Mouse (Mus musculus) B cell, adult 2 months (primary cell): ENCODE measurements around the gene AC170998.1.

Source experiments
- DNase-seq, 2 experiments: peaks; one replicate each; pipeline ENCODE4 v3.0.0; 2022

AC170998.1 gene

DNA sequence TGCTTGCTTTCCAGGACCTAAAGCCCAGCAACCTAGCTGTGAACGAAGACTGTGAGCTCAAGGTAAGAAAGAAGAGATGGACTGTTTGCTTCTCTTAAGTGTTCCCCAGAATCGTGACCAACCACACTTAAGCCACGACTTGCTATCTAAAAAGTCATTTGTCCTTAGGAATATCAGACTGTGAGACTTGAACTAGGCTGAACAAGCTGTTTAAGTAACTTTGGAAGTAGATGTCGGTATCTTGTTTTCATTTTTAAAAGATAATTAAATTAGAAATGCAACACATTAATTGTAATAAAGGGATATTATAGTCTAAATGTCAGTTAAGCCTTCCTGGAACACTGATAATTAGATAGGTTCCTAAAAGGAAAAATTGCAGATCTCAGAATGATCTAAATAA lies at the start of gene AC170998.1:
Gene AC170998.1 (plus strand): TSS at position 301 of the 400 bp plus-strand sequence.
- no peak for DNase-seq

DNA sequence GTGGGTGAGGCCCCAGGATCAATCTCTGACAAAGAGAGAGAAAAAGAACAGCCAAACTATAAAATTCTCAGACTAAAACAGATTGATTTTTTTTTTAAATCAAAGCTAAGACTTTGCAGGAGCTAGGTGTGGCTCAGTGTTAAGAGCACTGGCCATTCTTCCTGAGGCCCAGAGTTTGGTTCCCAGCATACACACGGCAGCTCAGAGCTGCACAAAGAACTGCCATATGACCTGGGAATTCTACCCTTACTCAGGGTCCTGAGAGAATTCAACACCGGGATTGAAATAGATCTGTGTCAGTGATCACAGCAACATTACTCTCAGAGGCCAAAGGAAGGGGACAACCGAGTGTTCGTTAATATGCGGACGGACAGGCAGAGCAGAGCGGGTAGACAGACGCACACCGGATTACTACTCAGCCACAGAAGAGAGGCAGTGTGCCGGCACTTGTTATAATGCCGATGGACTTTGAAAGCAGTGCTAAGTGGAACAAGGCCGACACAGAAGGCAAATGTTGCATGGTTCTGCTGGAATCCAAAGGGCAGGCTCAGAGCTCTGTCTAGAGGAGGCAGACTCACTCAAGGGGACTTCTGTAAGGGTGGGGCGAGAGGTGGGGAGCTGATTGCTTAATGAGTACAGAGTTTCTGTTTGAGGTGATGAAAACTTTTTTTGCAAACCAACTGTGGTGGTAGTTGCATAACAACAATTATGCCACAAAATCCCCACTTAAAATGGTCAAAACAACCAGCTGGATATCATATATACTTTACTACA lies 43.4 kb upstream of the AC170998.1 start:
- no peak for DNase-seq

DNA sequence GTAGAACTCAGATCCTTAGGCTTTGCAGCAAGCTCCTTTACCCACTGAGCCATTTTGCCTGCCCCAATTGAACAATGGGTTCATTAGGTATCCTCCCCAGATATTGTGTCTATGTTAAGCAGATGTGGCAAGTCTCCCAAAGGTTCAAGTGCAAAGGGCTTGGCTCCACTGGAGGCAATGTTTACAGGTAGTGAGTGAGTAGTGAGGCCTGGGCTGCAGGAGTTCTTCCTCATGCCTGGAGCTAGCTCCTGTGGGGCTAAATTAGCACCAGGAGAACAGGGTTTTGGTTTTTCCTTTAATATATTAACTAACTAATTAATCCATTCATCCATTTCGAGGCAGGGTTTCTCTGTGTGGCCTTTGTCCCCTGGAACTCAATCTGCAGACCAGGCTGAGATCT lies 42.3 kb upstream of the AC170998.1 start:
- DNase-seq, result no peak

DNA sequence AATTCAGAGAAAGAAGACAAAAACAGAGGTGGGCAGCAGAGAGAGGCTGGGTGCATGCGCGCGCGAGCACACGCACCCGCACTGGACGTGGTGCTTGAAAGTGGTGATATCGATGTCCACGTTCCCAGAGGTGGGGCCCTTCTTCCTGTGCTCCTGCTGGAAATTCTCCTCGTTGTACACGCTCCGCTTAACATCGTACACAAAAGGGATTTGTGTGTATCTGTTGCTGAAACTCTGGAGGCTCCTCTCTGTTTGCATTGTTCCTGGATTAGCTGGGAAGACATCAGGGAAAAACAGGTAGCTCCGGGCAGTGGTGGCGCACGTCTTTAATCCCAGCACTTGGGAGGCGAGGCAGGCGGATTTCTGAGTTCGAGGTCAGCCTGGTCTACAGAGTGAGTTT lies 41.3 kb upstream of the AC170998.1 start:
- no peak for DNase-seq

DNA sequence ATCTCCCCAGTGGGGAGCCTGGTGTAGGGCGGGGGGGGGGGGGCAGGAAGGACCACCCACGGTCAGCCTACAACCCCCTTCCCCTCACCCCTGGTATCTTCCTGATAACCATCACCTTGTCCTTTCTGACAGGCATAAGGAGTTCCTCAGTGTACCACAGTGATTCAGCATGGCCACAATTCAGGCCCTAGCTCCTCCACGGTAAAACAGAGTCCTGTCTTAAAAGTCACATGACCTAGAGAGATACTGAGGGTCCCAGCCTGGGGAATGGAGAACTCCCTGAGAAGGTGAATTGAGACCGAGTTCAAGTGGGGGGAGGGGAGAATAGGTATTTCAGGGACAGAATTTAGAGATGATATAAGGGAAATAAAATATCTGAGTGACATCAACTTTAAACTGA lies 38.5 kb upstream of the AC170998.1 start:
- no peak for DNase-seq

DNA sequence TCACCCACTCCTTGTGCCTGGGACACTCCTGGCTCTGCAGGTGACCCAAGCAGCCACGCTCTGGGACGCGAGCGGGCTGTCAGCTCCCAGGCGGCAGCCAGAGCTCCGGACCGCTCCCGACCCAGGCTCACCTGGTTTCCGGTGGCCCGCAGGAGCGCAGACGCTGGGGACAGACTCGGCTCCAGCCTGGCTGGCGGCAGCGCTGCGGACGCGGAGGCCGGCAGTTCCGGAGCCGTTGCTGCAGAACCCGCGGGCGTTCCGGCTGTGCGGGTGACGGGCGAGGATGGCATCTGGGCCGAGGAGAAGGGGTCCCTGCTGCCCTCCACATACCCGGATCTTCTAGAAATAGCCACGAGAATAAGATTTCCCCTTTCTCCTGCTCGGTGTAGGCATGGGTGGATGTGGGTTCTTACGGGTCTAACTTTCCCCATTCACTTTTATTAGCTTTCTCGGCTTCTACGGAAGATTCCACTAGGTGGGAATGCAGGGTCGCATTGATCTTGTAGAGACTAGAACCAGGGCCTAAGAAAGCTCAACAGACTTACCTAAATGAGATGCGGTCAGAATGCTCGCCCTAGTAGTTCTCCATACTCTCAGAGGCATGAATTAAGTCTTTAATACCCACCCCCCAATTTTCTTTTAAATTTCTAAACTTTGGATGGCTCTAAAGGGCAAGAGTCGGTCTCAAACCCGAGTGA lies 36.1 kb upstream of the AC170998.1 start, which contains the start of gene Slc26a8:
Gene Slc26a8 (minus strand): TSS at position 648 of the 698 bp plus-strand sequence.
- peak; percentile 13 to 31 for DNase-seq

DNA sequence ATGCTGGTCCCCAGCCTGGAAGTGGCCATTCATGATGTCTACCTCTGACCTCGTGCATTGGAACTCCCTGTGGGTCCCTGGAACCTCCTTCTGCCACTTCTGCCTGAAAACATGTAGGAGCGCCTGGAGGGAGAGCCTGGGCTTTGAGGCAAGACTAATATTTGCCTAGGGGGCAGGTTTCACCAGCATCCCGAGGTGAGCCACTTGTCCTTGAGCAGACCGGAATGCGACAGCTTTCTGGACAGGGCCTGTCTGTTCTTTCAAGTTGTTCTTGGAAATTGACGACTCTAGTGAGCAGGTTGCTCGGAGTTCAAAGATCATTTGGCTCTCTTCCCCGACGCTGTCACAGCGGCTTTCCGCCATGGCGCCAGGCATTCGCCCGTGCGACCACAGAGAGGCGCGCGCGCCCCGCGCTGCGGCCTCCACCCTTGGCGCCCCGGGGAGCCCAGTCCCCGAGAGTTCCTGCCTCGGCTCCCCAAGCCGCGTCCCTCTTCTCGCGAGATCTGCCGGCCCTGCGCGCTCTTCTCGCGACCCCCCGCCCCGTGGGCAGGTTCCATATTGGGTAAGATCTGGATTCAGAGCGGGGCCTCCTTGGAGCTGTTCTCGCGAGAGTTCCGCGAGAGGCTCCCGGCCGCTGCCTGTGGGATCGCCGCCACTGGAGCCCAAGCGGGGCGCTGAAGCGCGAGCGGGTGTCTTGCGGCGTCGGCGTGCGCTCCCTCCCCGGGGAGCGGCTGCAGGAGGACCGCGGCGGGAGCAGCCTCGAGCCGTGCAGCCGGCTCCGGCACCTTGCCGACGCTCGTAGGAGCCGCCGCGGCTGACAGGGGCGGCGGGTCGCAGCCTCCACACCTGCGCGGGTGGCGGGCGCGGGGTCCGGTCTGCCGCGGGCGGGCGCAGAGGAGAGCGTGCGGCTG lies 34.9 kb upstream of the AC170998.1 start, which contains the start of gene Mapk14:
Gene Mapk14 (plus strand): TSS at position 554 of the 911 bp plus-strand sequence.
- peak; percentile 99 for DNase-seq

DNA sequence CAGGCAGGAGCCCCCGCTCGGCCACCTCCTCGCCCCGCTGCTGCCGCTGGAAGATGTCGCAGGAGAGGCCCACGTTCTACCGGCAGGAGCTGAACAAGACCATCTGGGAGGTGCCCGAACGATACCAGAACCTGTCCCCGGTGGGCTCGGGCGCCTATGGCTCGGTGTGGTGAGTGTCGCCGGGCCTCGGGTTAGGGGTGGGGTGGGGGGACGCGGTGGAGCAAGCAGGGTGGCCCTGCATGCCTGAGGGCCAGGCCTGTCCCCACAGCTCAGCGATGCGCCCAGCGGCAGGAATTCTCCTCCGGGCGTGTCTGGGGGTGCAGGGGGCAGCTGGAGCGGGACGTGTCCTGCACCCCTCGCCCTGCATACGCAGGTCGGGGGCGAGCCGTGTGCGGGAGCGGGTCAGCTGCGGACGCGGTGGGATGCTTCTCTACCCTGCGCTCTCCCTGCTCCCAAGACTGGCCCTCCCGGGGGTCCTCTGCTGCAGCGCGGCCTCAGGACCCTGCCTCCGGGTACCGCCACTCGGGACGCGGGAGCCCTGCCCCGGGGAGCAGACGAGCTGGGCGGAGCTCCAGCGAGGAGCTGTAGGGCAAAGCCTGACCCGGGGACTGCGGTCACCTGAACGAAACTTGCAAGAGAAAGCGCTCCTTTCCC lies 34.1 kb upstream of the AC170998.1 start:
- peak; percentile 49 to 57 for DNase-seq

DNA sequence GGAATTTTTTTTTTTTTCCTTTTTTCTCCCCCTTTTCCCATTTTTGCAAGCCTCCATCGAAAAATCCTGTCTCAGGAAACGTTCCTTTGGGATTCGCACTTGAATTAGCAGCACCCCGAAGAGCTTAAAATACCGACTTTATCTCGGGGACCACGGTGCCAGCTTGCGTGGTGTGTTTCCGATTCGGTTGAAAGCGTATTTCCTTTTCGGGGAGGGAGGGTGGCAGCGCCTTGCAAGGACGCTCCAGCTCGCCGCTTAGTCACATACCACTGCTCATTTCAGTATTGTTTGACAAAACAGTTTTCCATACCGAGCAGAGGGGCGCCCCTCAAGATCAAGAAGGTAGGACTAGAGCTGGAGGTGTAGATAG lies 33.6 kb upstream of the AC170998.1 start:
- DNase-seq, result peak; percentile 60 to 67

DNA sequence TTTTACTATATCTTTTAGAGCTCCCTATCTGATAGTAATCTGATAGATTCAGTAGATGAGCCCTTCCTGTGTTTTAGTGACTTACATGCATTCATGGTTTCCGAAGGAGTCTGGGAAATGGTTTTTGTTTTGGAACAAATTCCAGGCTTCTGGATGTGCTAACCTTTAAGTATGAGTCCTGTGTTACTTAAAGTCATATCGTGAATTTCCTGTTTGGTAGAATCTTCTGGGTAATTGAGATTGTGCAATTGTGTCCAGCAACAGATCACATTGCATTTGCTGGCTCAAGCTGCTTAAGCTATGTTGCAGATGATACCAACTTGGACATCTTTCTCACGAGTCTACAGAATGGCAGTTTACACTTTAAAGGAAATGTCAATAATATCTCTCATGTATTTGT lies 32.8 kb upstream of the AC170998.1 start:
- no peak for DNase-seq

DNA sequence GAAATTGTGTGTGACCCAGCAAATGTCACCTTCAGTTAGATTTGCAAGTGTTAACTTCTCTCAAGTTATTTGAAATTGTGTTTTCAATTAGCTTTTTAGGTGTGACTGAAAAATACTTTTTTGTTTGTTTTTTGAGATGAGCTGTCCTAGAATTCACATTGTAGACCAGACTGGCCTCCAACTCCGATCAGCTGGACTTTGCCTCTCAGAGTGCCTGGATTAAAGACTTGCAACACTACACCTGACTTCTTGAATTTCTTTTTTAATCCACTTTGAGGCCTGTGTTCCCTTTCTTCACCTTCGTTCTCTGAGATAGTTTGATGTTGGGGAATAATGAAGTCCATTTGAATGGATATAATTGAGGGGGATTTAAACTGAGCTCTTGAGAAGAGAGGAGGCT lies 31.8 kb upstream of the AC170998.1 start:
- DNase-seq, result no peak

DNA sequence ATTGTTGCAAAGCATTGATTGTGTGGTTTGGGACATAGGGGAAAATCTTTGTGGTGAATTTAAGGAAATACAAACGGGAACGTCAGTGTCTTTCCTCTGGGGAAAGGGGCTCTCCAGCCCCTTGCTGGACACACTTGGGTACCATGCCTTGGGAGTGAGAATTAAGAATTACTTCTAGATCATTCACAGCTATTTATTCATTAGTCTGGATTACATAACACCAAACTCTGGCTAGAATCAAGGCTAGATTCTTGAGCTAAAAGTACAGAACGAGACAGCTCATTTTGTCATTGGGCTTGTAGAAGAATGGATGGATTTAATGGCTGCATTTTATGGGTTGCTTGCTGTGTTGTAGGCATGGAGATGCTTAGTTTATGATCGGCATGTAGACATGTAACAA lies 31.1 kb upstream of the AC170998.1 start:
- DNase-seq, result no peak

DNA sequence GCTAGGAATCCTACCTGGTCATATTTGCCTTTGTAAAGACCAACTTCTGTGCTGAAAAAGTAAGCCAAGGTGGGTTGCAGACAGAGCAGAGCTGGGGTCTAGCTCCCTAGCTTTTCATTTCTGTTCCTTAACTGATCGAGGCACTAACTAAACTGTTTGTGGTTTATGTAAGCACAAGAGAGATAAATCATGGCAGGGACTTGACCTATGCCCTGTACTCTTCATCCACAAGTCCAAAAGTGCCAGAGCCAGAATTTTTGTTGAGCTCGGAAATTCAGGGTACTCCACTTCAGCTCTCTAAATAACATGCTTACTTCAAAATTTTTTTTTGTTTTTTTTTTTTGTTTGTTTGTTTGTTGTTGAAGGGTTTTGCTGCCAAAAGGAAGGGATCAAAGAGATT lies 29.2 kb upstream of the AC170998.1 start:
- DNase-seq, result no peak

DNA sequence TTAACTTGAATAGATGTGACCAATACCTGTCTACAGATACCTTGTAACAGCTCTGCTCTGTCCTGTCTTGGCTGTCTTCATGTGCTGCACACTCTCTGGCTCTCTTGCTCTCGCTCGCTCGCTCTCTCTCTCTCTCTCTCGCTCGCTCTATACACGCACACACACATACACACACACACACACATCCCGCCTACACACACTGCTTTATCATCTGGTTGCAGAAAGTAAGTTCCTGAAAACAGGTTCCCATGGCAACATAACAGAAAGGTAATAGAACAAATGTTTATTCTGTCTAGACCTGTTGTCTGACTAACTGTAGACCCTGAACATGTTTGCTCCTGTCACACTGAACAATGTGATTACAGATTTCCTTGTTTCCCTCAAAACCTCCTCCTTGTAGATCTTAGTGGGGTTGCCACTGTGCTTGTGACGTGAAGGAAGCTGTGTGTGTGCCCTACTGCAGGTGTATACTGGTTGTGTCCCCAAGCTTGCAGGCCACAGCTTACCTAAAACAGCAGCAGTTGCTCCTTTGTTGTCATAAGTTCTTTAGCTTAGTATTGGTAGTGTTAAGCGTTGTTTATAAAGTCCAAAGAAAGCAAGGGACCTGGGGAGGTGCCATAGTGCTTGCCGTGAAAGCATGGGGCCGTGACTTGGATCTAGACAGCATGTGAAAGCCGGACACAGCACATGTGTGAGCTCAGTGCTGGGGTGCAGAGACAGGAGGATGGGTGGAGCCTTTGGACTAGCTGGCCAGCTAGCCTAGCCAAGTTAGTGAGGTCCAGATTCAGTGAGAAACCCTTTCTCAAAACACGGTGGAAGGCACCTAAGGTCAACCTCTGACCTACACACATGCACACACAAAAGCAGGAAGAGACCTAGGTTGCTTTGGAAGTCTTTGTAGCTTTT lies 28.3 kb upstream of the AC170998.1 start:
- DNase-seq, result peak; percentile 76 to 77

DNA sequence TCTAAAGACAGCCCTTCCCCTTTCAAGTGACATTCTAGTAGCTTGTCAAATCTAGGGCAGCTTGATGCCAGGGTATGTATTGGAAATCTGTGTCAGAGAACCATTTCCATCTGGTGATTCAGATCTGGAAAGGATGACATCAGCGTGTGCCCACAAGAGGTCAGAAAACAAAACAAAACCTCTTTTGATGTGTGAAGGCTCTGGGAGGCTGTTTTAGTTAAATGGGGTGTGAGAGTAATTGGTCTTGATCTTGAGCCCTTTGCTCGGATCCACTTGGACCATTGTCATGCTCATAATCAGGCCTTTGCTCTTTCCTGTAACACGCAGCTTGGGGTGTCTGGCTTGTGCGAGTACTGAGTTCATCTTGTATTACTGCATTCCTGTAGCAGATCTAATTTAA lies 27.6 kb upstream of the AC170998.1 start:
- DNase-seq, result peak; percentile 24

DNA sequence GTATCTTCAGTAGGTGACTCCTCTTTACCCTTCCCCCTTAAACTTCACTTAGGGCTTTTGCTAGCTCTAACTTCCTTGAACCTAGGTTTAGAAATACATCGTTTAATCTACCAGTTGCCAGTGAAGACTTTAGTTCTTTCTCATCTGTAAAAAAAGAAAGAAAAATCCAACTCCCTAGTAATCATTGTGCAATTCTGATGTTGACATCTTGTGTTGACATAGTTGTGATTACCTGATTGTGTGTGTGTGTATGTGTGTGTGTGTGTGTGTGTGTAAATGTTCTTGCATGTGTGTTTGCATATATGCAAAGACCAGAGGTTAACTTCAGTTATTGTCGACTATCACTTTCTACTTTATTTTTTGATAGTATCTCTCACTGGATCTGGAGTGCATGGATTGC lies 27.2 kb upstream of the AC170998.1 start:
- no peak for DNase-seq

DNA sequence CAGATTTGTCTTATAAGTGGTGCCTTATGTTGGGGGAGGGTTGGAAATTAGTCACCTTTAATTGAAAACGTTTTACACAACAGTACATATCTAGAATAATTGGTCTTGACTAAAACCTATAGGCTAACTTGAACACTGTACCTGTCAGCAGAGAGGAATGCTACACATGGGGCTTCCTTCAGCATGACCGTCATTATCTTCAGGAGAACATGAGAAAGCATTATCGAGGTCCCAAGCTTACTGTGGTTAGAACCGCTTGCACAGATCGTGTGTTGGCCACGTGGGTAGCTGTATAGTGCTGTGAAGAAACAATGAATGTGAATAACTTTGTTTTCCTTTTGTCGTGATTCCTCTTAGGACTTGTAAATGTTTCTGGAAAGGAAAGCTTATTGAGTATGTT lies 26.1 kb upstream of the AC170998.1 start:
- DNase-seq, result no peak

DNA sequence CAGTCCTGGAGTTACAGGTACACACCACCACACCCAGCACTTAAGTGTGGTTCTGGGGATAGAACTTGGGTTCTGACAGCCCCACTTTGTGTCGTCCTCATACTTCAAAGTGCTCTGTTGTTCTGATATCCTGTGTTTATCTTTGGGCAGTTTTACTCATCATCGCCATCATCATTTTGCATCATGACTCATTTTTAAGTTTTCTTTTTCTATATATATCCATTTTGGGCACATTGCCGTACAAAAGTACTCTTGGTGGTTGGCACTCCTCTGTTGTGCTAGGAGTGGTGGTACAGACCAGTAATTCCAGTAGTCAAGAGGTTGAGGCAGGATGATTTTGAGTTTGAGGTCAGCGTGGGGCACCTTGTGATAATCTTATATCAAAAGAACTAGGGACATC lies 24.7 kb upstream of the AC170998.1 start:
- no peak for DNase-seq

DNA sequence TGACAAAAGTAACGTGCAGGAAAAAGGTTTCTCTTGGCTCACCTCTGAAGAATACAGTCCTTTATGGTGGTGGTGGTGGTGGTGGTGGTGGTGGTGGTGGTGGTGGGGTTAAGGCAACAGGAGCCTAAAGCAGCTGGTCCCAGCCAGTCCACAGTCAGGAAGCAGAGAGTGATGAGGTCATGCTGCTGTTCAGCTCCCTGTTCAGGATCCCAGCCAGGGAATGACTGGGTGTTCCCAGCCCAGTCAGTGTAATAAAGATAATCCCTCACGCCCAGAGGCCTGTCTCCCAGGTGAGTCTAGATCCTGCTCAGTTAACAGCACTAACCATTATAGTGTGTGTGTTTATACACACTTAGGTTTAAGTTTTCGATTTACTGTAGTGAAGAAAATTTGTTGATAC lies 24.1 kb upstream of the AC170998.1 start:
- no peak for DNase-seq

DNA sequence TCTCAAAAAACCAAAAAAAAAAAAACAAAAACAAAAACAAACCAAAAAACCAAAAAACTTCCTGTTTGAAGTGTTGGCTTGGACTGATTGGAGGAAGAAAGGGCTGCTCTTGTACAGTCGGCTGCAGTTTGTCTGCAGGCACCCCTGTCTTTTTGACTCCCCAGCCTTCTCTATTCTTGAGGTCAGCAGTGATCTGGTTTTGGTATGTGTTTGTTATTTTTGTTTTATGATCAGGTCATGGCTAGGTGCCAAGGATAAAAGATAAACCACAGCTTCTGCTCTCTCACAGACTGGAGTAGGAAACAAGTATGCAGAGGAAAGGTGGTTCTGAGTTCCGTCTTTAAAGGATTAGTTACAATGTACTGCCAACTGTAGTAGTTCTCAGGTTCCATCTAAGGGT lies 23.2 kb upstream of the AC170998.1 start:
- DNase-seq, result no peak

DNA sequence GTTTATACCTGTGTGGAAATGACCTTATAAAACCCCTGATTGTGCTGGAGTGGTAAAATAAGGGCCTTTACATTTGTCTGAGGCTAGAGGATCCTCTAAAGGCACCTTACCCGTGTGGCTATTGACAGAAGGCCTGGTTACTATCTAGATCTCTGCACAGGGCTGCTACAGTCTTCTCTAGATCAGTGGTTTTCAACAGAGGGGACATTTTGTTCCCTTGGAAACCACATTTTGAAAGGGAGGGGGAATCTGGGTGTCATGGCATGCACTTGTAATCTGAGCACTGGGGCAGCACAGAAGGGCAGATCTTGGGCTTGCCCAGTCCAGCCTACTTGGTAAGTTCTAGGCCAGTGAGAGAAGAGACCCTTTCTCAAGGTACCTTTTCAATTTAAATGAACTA lies 19.2 kb upstream of the AC170998.1 start:
- DNase-seq, result no peak
